Mouse (Mus musculus): ENCODE data around the gene Nckap5.

DNA sequence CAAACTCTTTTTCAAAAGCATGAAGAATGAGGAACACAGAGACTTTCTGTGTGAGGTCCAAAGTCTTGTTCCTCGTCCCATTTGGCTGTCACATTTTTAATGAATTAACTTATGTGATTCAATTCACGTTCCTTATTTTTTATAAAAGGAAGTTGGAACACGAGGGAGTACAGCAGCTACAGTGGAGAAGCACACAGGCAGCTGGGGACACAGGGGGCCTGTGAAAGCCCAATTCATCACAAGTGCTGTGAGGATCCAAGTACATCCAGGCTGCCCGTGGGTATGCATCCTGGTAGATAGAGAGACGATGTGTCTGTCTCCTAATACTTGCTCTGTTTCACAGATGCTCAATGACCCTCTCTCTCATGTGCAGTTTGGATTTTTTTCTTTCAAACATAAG lies 576.2 kb downstream of the Nckap5 start:
- TF ChIP-seq CTCF (IDR thresholded peaks at IDR 0.05; ENCODE audit: low read depth) (no peak), EP300 (IDR thresholded peaks at IDR 0.05; ENCODE audit: low read depth) (no peak)

All from liver, embryonic 14.5 days (tissue).